Mouse (Mus musculus) brain, embryonic 18.5 days (tissue): ENCODE data around the gene D430019H16Rik.

Experiments used
- DNase-seq: peaks from one replicate; pipeline ENCODE4 v3.0.0-alpha.2; 2012; ENCODE audit warnings: low read depth, low spot score

D430019H16Rik gene

GRCm38 (mm10) chr12:105490227-105490626 lies 36.6 kb downstream of the D430019H16Rik start:
- no peak for DNase-seq

DNA sequence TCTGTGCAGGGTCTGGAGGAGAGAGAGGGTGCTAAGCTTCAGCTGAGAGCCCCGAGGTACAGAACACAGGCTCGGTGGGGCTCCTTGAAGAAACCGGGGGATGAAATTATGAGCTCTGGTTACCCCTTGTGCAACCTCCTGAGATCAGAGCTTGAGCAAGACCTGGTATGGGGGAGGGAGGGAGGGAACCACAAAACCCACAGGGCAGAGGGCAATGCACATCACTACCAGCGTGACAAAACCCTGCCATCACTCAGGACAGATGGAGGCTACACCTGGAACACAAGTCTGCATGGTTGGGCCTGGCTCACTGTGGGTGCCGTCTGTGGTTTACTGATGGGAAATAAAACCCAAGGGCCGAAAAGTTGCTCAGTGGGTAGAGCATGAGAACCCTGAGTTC lies 37.1 kb downstream of the D430019H16Rik start:
- no peak for DNase-seq

GRCm38 (mm10) chr12:105494796-105495195 lies 41.1 kb downstream of the D430019H16Rik start:
- no peak for DNase-seq

DNA sequence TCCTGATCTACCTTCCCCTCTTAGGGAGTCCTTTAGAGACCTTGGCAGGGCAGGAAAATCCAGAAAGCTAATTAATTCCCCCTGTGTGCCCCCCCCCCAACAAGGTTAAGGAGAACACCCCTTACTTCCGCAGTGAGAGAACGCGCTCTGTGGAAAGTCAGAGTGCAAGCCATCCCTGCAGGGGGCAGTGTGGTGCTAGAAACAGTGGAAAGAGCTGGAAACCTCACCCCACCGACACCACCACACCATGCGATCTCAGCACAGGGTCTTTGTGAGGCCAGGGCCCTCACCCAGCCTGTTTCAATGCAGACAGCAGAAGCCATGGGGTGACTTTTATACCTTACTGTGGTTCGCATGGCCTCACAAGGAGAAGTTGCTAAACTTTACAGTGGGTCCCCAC lies 44.2 kb downstream of the D430019H16Rik start:
- peak; percentile 30 for DNase-seq

DNA sequence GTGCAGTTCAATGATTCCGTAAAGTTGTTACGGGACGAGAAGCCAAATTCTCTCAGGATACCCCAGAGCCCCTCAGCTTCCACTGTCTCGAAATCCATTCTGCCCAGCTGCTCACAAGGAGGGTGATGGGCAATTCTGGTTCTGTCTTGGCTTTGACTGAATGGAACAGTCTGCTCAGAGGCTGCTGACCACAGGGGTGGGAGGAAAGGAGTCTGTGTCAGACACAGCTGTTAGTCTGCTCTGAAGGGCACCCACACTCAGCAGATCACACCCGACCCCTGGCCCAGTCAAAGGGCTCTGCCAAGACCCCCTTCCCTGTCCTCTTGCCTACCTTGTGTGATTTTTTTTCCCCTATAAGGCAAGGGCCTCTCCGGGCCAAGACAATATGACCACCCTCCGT lies 44.8 kb downstream of the D430019H16Rik start:
- no peak for DNase-seq

DNA sequence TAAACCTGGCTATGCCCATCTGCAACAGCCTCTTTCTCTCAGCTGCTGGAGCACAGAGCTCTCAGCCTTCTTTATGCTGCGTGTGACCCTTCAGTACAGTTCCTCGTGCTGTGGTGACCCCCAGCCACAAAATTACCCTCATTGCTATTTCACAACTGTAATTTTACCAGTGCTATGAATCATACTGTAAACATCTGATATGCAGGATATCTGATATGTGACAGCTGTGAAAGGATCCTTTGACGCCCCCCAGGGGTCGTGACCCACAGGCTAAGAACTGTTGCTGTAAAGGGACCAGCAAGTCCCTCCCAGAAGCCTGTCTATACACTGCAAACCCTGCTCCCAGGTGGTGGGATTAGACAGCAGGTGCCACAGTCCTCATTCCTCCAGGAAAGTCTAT lies 45.2 kb downstream of the D430019H16Rik start:
- DNase-seq = no peak

DNA sequence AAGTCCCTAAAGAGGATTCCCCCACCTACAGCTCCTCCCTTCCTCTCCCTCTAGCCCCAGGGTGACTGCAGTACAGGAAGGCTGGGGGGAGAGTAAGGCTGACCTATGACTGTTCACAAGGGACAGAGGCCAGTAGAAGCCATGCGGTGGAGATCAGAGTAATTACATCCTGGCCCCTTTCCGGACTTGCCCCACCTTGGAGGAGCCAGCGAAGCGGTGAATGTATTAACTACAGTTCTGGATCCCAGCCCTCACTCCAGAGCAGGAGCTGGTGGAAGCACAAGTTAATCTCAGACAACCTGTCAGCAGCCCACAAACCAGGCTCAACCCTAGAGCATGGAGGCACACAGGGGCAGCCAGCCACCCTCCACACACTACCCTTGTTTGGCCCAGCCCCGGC lies 47.3 kb downstream of the D430019H16Rik start:
- DNase-seq = no peak

GRCm38 (mm10) chr12:105504736-105505135 lies 51.1 kb downstream of the D430019H16Rik start:
- DNase-seq = no peak

- no peak for DNase-seq
Observed at GRCm38 (mm10) chr12:105511109-105511508, 57.5 kb downstream of the D430019H16Rik start.

GRCm38 (mm10) chr12:105511671-105512502 lies 58.2 kb downstream of the D430019H16Rik start:
- DNase-seq = no peak

- DNase-seq = no peak
Observed at GRCm38 (mm10) chr12:105514111-105514510, 60.5 kb downstream of the D430019H16Rik start.

DNA sequence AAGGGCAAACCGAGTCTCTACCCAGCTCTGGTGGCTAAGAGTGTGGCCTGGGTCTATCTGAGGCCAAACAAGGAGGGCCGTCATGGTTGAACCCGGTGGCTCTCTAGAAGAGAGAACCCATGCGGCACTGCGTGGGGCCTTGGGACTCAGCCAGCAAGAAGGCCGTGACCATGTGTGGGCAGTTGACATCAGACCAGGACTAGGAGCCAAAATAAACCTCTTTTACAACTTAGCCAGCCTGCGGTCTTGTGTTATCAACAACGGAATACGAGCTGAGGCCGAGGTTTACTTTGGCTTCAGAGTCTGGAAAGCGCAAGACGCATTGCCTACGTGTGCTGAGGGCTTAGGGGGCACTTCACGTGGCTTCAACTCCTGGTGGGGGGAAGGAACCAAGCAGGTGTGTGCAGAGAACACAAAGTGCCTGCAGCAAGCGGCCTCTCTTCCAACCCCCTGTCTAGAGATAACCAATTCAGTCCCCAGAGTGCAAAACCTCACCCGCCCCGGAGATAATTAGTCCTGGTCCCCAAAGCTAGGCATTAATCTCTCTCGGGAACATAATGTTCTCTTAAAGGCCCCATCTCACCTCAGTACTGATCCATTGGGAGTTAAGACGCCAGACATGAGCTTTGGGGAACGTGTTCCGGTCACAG lies 63.5 kb downstream of the D430019H16Rik start:
- no peak for DNase-seq

- DNase-seq = no peak
Observed at GRCm38 (mm10) chr12:105519851-105520250, 66.2 kb downstream of the D430019H16Rik start.

GRCm38 (mm10) chr12:105521170-105521762 lies 67.6 kb downstream of the D430019H16Rik start:
- DNase-seq = peak; percentile 37

- no peak for DNase-seq
Observed at GRCm38 (mm10) chr12:105523737-105524136, 70.1 kb downstream of the D430019H16Rik start.

GRCm38 (mm10) chr12:105526186-105526585 lies 72.5 kb downstream of the D430019H16Rik start:
- no peak for DNase-seq

- DNase-seq = peak; percentile 39
Observed at GRCm38 (mm10) chr12:105526829-105527228, 73.2 kb downstream of the D430019H16Rik start.

DNA sequence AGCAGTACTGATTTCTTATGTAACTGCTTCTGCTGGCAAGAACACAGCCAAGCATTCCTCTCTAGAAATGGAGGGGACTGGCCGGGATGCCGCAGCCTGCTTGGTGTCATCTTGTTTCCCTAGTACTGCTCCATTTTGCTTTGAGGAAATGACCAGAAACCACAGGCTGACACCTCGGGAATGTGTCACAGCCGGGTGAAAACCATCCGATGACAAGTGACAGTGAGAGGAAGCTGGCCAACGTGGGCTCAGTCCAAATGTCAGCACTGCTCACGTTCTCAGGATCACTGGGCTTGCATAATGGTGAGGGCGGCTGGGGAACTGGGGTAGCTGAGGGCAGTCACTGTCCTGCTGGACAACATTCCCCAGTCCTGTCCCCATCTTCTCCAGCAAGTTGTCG lies 75.9 kb downstream of the D430019H16Rik start:
- DNase-seq = no peak

DNA sequence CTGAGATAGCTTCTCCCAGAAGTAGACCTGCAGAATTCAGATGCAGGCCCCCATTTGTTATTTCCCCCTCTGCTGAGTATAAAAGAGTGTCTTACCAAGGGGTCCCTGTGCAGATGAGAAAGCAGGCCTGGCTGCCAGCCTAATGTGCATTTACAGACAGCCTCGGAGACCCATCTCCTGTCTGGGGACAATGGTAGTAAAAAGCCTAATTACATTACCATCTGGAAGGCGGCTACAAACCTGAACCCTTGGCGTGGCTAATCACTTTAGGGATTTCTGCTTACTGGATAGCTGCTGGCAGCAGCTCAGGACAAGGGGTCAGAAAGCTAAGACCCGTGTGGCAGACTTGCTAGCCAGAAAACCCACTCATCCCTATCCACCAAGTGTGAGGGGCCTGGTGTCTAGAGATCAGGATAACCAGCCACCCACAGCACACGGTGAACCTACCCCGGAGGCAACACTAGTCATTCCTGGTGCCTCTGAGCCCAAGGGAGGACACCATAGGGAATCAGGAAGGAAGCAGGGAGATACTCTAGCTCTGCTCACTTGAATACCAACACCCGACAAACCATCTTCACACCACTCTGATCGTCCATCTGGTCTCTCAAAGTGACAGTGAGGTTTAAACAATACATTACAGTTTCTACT lies 78.2 kb downstream of the D430019H16Rik start:
- no peak for DNase-seq

- no peak for DNase-seq
Observed at GRCm38 (mm10) chr12:105534842-105535241, 81.2 kb downstream of the D430019H16Rik start.

DNA sequence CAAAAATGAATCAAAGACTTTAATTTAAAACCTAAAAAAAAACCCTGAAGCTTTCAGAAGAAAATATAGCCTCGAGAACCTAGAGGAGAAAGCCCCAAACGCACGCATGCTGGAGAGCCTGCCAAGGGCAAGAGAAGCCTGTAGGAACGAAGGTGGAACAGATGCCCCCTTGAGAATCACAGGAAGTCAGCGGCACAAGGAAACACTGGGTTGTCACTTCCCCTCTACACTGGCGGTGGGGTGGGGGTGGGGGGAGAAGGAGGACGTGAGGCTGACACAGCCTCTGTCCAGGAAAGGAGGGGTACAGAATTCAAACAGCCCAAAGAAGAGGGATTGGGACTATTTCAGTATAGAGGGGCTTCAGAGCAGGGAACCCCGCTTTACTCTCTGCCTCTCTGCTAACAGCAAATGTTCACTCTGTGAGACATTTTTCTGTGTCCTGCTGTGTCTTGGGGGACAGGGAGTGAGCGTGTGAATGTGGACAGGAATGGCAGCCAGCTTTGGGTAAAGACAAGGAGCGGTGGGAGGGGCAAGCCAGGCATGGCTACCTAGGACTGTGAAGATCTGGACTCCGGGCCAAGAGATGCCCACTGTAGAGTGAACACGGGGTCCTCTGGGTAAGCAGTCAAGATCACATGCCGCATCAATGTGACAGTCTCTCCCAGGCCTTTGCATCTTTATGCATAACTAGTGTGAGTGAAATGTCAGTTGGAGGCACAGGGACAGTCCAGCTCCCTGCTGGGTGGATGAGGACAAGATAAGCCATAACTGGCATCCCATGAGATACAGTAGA lies 82.5 kb downstream of the D430019H16Rik start:
- no peak for DNase-seq
